Mouse (Mus musculus): Measurements from ENCODE around the gene Sh3pxd2a.

GRCm38 (mm10) chr19:47253053-47253628 is 211.1 kb downstream of the Sh3pxd2a start:
- TF ChIP-seq CTCF (IDR thresholded peaks at IDR 0.05; ENCODE audit: borderline replicate concordance, insufficient read depth, low read length): no peak
- TF ChIP-seq POLR2A (IDR thresholded peaks at IDR 0.05; ENCODE audit: low read depth, low read length): no peak
